Mouse (Mus musculus): ENCODE measurements around the gene Gm3532. TPM values are rescaled to one million over a fixed set of nuclear protein-coding genes. Genes with fewer than 3 reads are reported as not detected.
"Not testable (repeated sequence)": the region's sequence is repeated elsewhere in the genome, so short reads cannot be mapped to it uniquely, and the experiment has no call there.

Gene Gm3532
- not detected for polyA plus RNA-seq (2021)

GRCm38 (mm10) chr14:5538196-5538595 is at the start of gene Gm3532:
Gene Gm3532, plus strand, starts transcription at chr14:5538496.
- in situ Hi-C loops (cut with MboI; ENCODE audit: low pct_unique_long_range_greater_than_20kb); CTCF ChIA-PET; H3K27me3 ChIP-seq; ATAC-seq; DNase-seq (ENCODE audit: low read depth, low spot score); POLR2A ChIA-PET: not testable (repeated sequence)

- ATAC-seq; H3K27me3 ChIP-seq; CTCF ChIA-PET; in situ Hi-C loops (cut with MboI; ENCODE audit: low pct_unique_long_range_greater_than_20kb); POLR2A ChIA-PET; DNase-seq (ENCODE audit: low read depth, low spot score): not testable (repeated sequence)
Observed at GRCm38 (mm10) chr14:5501374-5501773, 36.9 kb upstream of the Gm3532 start, which contains the start of gene Gm3488. Gene Gm3488, plus strand, starts transcription at chr14:5501674.

Other genes with a start within 250 kb of the Gm3532 start
- gene Gm3542, start 203.6 kb upstream of the Gm3532 start, polyA plus RNA-seq (2021), result not detected
- gene Gm3500, start 149.4 kb upstream of the Gm3532 start, polyA plus RNA-seq (2021), result not detected
- gene Gm3194, start 83.0 kb upstream of the Gm3532 start, polyA plus RNA-seq (2021), result not detected
- gene Gm8246, start 60.7 kb upstream of the Gm3532 start, polyA plus RNA-seq (2021), result not detected
- not detected for gene Gm3187, start 54.3 kb upstream of the Gm3532 start, polyA plus RNA-seq (2021)
- not detected for gene Gm3488, start 36.8 kb upstream of the Gm3532 start, polyA plus RNA-seq (2021)
- not detected for gene Gm8265, start 94.5 kb downstream of the Gm3532 start, polyA plus RNA-seq (2021)
- gene Gm9603, start 149.0 kb downstream of the Gm3532 start, polyA plus RNA-seq (2021), result not detected
- not detected for gene Gm3373, start 203.1 kb downstream of the Gm3532 start, polyA plus RNA-seq (2021)